Mouse (Mus musculus) myocyte (in vitro differentiated cells): ENCODE results near the gene Sez6l. TPM values are rescaled to one million over a fixed set of nuclear protein-coding genes. Genes with fewer than 3 reads are reported as not detected.

ENCODE experiments used
- H3K27me3 ChIP-seq: one replicate; pipeline ENCODE4 v1.6.1; 2011; ENCODE audit not compliant: control insufficient read depth, insufficient read depth, insufficient read length
- H3K36me3 ChIP-seq: one replicate; pipeline ENCODE4 v1.6.1; 2011; ENCODE audit not compliant: control insufficient read depth, insufficient read depth
- H3K4me2 ChIP-seq: one replicate; pipeline ENCODE4 v1.6.1; 2011; ENCODE audit warnings: low read depth, control low read depth
- H3K4me3 ChIP-seq: one replicate; pipeline ENCODE4 v1.5.1; 2011; ENCODE audit warnings: mild to moderate bottlenecking, control low read depth, moderate library complexity
- H3K79me2 ChIP-seq: one replicate; pipeline ENCODE4 v1.6.1; 2011; ENCODE audit not compliant: control insufficient read depth, insufficient read depth
- H3ac ChIP-seq: one replicate; pipeline ENCODE4 v1.6.1; 2011; ENCODE audit not compliant: control insufficient read depth, insufficient read length
- CEBPB ChIP-seq: IDR thresholded peaks from 2 replicates; pipeline ENCODE4 v1.6.1; 2011; ENCODE audit warnings: mild to moderate bottlenecking, moderate library complexity; ENCODE audit not compliant: poor library complexity, insufficient read depth, severe bottlenecking
- E2F4 ChIP-seq: IDR thresholded peaks from one replicate; pipeline ENCODE4 v1.6.1; 2011; ENCODE audit warnings: mild to moderate bottlenecking, control low read depth, moderate library complexity; ENCODE audit not compliant: insufficient read depth
- MAX ChIP-seq: IDR thresholded peaks from one replicate; pipeline ENCODE4 v1.6.1; 2011; ENCODE audit warnings: low read depth, mild to moderate bottlenecking, control low read depth
- MYOD1 ChIP-seq, 3 experiments: IDR thresholded peaks; one replicate each; pipeline ENCODE4 v1.6.1; 2011; ENCODE audit warnings: control low read depth in 2 of 3, low read depth in 2 of 3, mild to moderate bottlenecking in 2 of 3, moderate library complexity in 1 of 3; ENCODE audit not compliant: insufficient read length in 2 of 3, control insufficient read depth in 1 of 3
- MYOG ChIP-seq, 3 experiments: IDR thresholded peaks; one replicate each; pipeline ENCODE4 v1.6.1; 2011; ENCODE audit warnings: control low read depth in 2 of 3, low read depth in 2 of 3, mild to moderate bottlenecking in 2 of 3; ENCODE audit not compliant: insufficient read length in 2 of 3, control insufficient read depth in 1 of 3, insufficient read depth in 1 of 3
- POLR2A ChIP-seq: IDR thresholded peaks from one replicate; pipeline ENCODE4 v1.6.1; 2011; ENCODE audit warnings: low read depth, mild to moderate bottlenecking, control low read depth, moderate library complexity; ENCODE audit not compliant: insufficient read length
- POLR2AphosphoS2 ChIP-seq: IDR thresholded peaks from one replicate; pipeline ENCODE4 v1.6.1; 2011; ENCODE audit warnings: low read depth, control low read depth; ENCODE audit not compliant: insufficient read length
- REST ChIP-seq: IDR thresholded peaks from one replicate; pipeline ENCODE4 v1.6.1; 2011; ENCODE audit warnings: mild to moderate bottlenecking, control low read depth, moderate library complexity; ENCODE audit not compliant: insufficient read depth, insufficient read length
- SRF ChIP-seq: IDR thresholded peaks from one replicate; pipeline ENCODE4 v1.6.1; 2011; ENCODE audit warnings: low read depth; ENCODE audit not compliant: control insufficient read depth, insufficient read length
- TCF12 ChIP-seq: IDR thresholded peaks from one replicate; pipeline ENCODE4 v1.6.1; 2011; ENCODE audit warnings: mild to moderate bottlenecking, control low read depth; ENCODE audit not compliant: poor library complexity, insufficient read depth, severe bottlenecking
- TCF3 ChIP-seq: IDR thresholded peaks from one replicate; pipeline ENCODE4 v1.6.1; 2011; ENCODE audit warnings: low read depth, control low read depth; ENCODE audit not compliant: insufficient read length
- USF1 ChIP-seq: IDR thresholded peaks from one replicate; pipeline ENCODE4 v1.6.1; 2011; ENCODE audit warnings: low read depth, mild to moderate bottlenecking, control low read depth, moderate library complexity
- polyA plus RNA-seq: library from polyadenylated mRNA; unstranded; fragments of >200 nt; fragmentation: generic; extraction: Trizol; gene quantifications from one replicate; pipeline ENCODE4 v1.2.1, GENCODE M21; 2012; ENCODE audit warnings: missing spikeins

The Sez6l gene
- polyA plus RNA-seq, 1 experiment, result not detected

GRCm38 (mm10) chr5:112556640-112557039, 20.3 kb downstream of the Sez6l start:
- Histone ChIP-seq H3K4me3 (no peak overlapping the region), H3K79me2 (no peaks in the 10 kb centered on the region), H3K36me3 (no peaks in the 10 kb centered on the region), H3K4me2 (no peak overlapping the region), H3K27me3 (no peaks in the 10 kb centered on the region), H3ac (no peak overlapping the region)
- no peak for TF ChIP-seq MAX
- no peak for TF ChIP-seq E2F4
- TF ChIP-seq SRF, result no peak
- TF ChIP-seq USF1, result no peak
- no peak for TF ChIP-seq CEBPB
- TF ChIP-seq REST, result no peak
- TF ChIP-seq TCF3, result no peak
- no peak for TF ChIP-seq MYOG (IDR thresholded peaks at IDR 0.05; ENCODE audit: control insufficient read depth in 1 of 3, insufficient read depth in 1 of 3, insufficient read length in 2 of 3, low read depth in 2 of 3)
- TF ChIP-seq TCF12, result no peak
- no peak for TF ChIP-seq MYOD1 (IDR thresholded peaks at IDR 0.05; ENCODE audit: control insufficient read depth in 1 of 3, insufficient read length in 2 of 3, low read depth in 2 of 3)
- TF ChIP-seq POLR2A, result no peak
- TF ChIP-seq POLR2AphosphoS2, result no peak

- H3K4me3 ChIP-seq, result no peak overlapping the region
- TF ChIP-seq E2F4, result no peak
- TF ChIP-seq MAX, result no peak
- no peak for TF ChIP-seq POLR2A
- no peak for TF ChIP-seq TCF12
- no peak for TF ChIP-seq SRF
- no peak for TF ChIP-seq MYOD1 (IDR thresholded peaks at IDR 0.05; ENCODE audit: control insufficient read depth in 1 of 3, insufficient read length in 2 of 3, low read depth in 2 of 3)
- TF ChIP-seq REST, result no peak
- TF ChIP-seq POLR2AphosphoS2, result no peak
- TF ChIP-seq CEBPB, result no peak
- TF ChIP-seq USF1, result no peak
- TF ChIP-seq TCF3, result no peak
- no peak for TF ChIP-seq MYOG (IDR thresholded peaks at IDR 0.05; ENCODE audit: control insufficient read depth in 1 of 3, insufficient read depth in 1 of 3, insufficient read length in 2 of 3, low read depth in 2 of 3)
- H3K36me3 ChIP-seq, result no peaks in the 10 kb centered on the region
- H3K27me3 ChIP-seq, result peaks cover 4% of the 10 kb centered on the region
- H3K79me2 ChIP-seq, result no peaks in the 10 kb centered on the region
- H3ac ChIP-seq, result no peak overlapping the region
- H3K4me2 ChIP-seq, result no peak overlapping the region
Measured at GRCm38 (mm10) chr5:112554508-112554907, 22.5 kb downstream of the Sez6l start.

GRCm38 (mm10) chr5:112552786-112553185, 24.2 kb downstream of the Sez6l start:
- H3K27me3 ChIP-seq, result peaks cover 4% of the 10 kb centered on the region
- TF ChIP-seq MYOD1 (IDR thresholded peaks at IDR 0.05; ENCODE audit: control insufficient read depth in 1 of 3, insufficient read length in 2 of 3, low read depth in 2 of 3) (no peak), MYOG (IDR thresholded peaks at IDR 0.05; ENCODE audit: control insufficient read depth in 1 of 3, insufficient read depth in 1 of 3, insufficient read length in 2 of 3, low read depth in 2 of 3) (no peak), TCF3 (no peak), TCF12 (no peak), MAX (no peak), CEBPB (no peak), USF1 (no peak), REST (no peak), POLR2AphosphoS2 (no peak), E2F4 (no peak), POLR2A (no peak), SRF (no peak)

GRCm38 (mm10) chr5:112551975-112552728, 24.8 kb downstream of the Sez6l start:
- H3K27me3 ChIP-seq, result peaks cover 4% of the 10 kb centered on the region

More at GRCm38 (mm10) chr5:112552786-112553185, 24.2 kb downstream of the Sez6l start:
- Histone ChIP-seq H3K4me3 (no peak overlapping the region), H3K79me2 (no peaks in the 10 kb centered on the region), H3K36me3 (no peaks in the 10 kb centered on the region), H3ac (no peak overlapping the region), H3K4me2 (no peak overlapping the region)

More at GRCm38 (mm10) chr5:112551975-112552728, 24.8 kb downstream of the Sez6l start:
- Histone ChIP-seq H3K36me3 (no peaks in the 10 kb centered on the region), H3K79me2 (no peaks in the 10 kb centered on the region), H3K4me2 (no peak overlapping the region), H3ac (no peak overlapping the region), H3K4me3 (no peak overlapping the region)
- no peak for TF ChIP-seq TCF12
- no peak for TF ChIP-seq MAX
- TF ChIP-seq POLR2AphosphoS2, result no peak
- TF ChIP-seq SRF, result no peak
- no peak for TF ChIP-seq REST
- no peak for TF ChIP-seq E2F4
- no peak for TF ChIP-seq USF1
- no peak for TF ChIP-seq MYOD1 (IDR thresholded peaks at IDR 0.05; ENCODE audit: control insufficient read depth in 1 of 3, insufficient read length in 2 of 3, low read depth in 2 of 3)
- no peak for TF ChIP-seq CEBPB
- TF ChIP-seq TCF3, result no peak
- TF ChIP-seq MYOG (IDR thresholded peaks at IDR 0.05; ENCODE audit: control insufficient read depth in 1 of 3, insufficient read depth in 1 of 3, insufficient read length in 2 of 3, low read depth in 2 of 3), result no peak
- no peak for TF ChIP-seq POLR2A
